Mouse (Mus musculus) heart, embryonic 13.5 days (tissue): ENCODE data around the gene Pgghg. TPM values are rescaled to one million over a fixed set of nuclear protein-coding genes. Genes with fewer than 3 reads are reported as not detected.
"Not testable (repeated sequence)": the region's sequence is repeated elsewhere in the genome, so short reads cannot be mapped to it uniquely, and the experiment has no call there.

Experiments
- ATAC-seq: fragments of 200-750 bp; cut with Nextera tagmentation; 2 replicates; pipeline ENCODE4 v1.8.0; 2017; ENCODE audit warnings: moderate TSS enrichment; ENCODE audit not compliant: insufficient number of reproducible peaks, low FRiP score, low TSS enrichment; ENCODE audit errors: extremely low read depth
- H3K27ac ChIP-seq: fragments of 300-500 bp; sonication (generic); replicated peaks from 2 replicates; pipeline ENCODE4 v1.5.1; 2015; ENCODE audit warnings: moderate library complexity, mild to moderate bottlenecking, inconsistent platforms
- H3K27me3 ChIP-seq: fragments of 300-500 bp; sonication (generic); replicated peaks from 2 replicates; pipeline ENCODE4 v1.6.1; 2015; ENCODE audit warnings: mild to moderate bottlenecking, inconsistent platforms
- H3K36me3 ChIP-seq: fragments of 300-500 bp; sonication (generic); 2 replicates; pipeline ENCODE4 v1.6.1; 2015; ENCODE audit warnings: mild to moderate bottlenecking, inconsistent platforms
- H3K4me1 ChIP-seq: fragments of 300-500 bp; sonication (generic); 2 replicates; pipeline ENCODE4 v1.6.1; 2015; ENCODE audit warnings: inconsistent platforms
- H3K4me2 ChIP-seq: fragments of 300-500 bp; sonication (generic); 2 replicates; pipeline ENCODE4 v1.6.1; 2015; ENCODE audit warnings: inconsistent platforms, mild to moderate bottlenecking, moderate library complexity
- H3K4me3 ChIP-seq: fragments of 300-500 bp; sonication (generic); 2 replicates; pipeline ENCODE4 v1.5.1; 2015; ENCODE audit warnings: moderate library complexity, mild to moderate bottlenecking, inconsistent platforms
- H3K9ac ChIP-seq: fragments of 300-500 bp; sonication (generic); 2 replicates; pipeline ENCODE4 v1.6.1; 2015; ENCODE audit warnings: inconsistent platforms, mild to moderate bottlenecking, moderate library complexity
- H3K9me3 ChIP-seq: fragments of 300-500 bp; sonication (generic); 2 replicates; pipeline ENCODE4 v1.6.1; 2016; ENCODE audit warnings: inconsistent platforms
- WGBS: fragments of 180-500 bp; shearing (Covaris S2); methylation state at CpG from one replicate; pipeline ENCODE4 v1.1.7; 2015; ENCODE audit warnings: mixed read lengths; 5-methylcytosine and 5-hydroxymethylcytosine counted together
- polyA plus RNA-seq: library from polyadenylated mRNA; unstranded; fragments of >200 nt; fragmentation: Nextera tagmentation; extraction: Ambion mirVana; gene quantifications from 2 replicates; pipeline ENCODE4 v1.2.1, GENCODE M21; 2015

Pgghg gene
- polyA plus RNA-seq, 1 experiment from 2014 or later, result 13.8 TPM

DNA sequence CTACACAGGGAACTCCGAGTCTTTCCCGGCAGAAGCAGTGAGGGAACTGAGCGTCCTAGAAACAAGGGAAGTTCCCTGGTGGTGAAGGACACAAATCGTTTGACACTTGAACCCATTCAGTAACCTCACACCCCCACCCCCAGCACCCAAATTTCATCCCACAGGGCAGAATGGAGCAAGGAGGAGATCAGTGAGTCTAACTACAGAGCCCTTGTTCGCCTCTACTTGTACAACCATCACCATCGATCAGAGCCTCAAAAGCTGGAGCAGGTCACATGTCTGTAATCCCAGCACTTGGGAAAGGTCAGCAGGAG is 15.3 kb downstream of the Pgghg start:
- WGBS, result 37% methylated on average over 6 of the region's 6 CpGs
- H3K4me3 ChIP-seq, result no peak overlapping the region
- peak overlapping the region; percentile 94 for H3K27ac ChIP-seq
- H3K4me2 ChIP-seq, result peak overlapping the region; percentile 75
- 0 out of 2 replicates have a peak, but pooled peaks cover 9% of the 10 kb centered on the region for H3K36me3 ChIP-seq
- no peaks in the 10 kb centered on the region for H3K9me3 ChIP-seq
- no peak for ATAC-seq
- H3K9ac ChIP-seq, result peak overlapping the region; percentile 66
- peaks cover 11% of the 10 kb centered on the region for H3K27me3 ChIP-seq
- H3K4me1 ChIP-seq, result peaks cover 39% of the 10 kb centered on the region

DNA sequence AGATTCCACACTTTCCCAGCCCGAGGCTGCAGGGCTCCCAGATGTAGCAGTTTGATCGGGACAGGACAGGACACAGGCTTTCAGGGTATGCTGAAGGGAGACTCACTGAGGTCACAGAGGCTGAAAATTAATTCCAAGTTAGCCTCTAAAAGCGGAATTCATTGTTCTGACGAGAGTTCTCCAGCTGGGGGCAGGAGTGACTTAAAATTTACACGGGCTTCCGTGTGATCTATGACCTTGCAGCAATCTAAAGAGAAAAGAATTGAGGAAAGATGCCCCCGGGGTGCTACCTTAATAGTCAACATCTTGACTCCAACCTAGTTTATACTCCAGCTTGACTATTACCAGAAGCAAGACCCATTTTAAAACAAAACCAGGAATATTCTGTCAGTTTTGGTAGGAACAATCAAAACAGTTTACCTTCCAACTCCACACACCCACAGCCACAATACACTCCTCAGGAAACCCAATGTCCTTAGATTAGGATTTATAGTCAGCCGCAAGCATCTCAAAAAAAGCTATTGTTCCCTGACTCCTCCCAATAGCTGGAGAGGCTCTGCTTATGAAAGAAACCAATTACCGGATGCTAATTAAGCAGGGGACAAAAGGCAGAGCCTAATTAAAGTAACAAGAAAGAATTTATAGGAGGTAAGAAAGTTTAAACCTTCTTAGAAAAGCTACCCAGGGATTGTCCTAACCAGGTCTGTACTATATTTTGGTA is 18.1 kb downstream of the Pgghg start:
- no peak for ATAC-seq
- Histone ChIP-seq H3K9ac (no peak overlapping the region), H3K4me1 (peaks cover 14% of the 10 kb centered on the region), H3K27ac (no peak overlapping the region), H3K9me3 (no peaks in the 10 kb centered on the region), H3K4me2 (no peak overlapping the region), H3K27me3 (peaks cover 11% of the 10 kb centered on the region), H3K4me3 (no peak overlapping the region), H3K36me3 (no peaks in the 10 kb centered on the region)
- WGBS, result 14% methylated on average over 9 of the region's 9 CpGs

DNA sequence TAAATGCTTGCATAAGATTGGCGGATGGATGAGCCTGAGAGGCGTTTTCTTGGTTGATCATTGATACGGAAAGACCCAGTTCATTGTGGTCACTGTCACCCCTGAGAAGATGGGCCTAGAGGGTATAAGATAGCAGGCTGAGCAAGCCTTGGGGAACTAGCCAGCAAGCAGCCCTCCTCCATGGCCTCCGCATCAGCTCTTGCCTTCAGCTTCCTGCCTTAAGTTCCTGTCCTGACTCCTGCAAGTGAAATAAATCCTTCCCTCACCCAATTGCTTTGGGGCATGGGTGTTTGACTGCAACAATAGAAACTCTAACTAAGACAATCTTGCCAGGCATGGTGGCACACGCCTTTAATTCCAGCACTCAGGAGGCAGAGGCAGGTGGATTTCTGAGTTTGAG is 18.8 kb downstream of the Pgghg start:
- no peak overlapping the region for H3K4me3 ChIP-seq
- peaks cover 8% of the 10 kb centered on the region for H3K4me1 ChIP-seq
- no peak overlapping the region for H3K4me2 ChIP-seq
- WGBS, result 76% methylated on average over 5 of the region's 5 CpGs
- peaks cover 17% of the 10 kb centered on the region for H3K27me3 ChIP-seq
- no peak overlapping the region for H3K27ac ChIP-seq
- H3K9me3 ChIP-seq, result no peaks in the 10 kb centered on the region
- H3K9ac ChIP-seq, result no peak overlapping the region
- no peak for ATAC-seq
- H3K36me3 ChIP-seq, result no peaks in the 10 kb centered on the region

DNA sequence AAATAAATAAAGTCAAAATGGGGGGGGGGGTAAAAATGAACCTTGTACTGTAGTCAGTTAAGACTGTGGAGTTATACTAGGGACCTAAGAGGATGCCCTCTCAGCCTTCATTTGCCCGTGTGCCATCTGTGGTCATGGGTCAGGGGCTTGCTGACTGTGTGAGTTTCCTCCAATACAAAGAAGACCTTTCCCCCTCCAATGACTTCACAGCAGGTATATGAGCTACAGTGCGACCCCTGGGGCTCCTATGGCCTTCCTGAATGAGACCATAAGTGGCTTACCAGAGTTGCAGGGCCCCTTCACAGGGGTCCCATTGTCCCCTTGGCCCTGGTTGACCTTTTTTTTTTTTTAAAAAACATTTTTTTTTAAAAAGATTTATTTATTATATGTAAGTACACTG is 20.2 kb downstream of the Pgghg start:
- WGBS, result 53% methylated on average over 2 of the region's 2 CpGs
- Histone ChIP-seq H3K36me3 (no peaks in the 10 kb centered on the region), H3K4me3 (no peak overlapping the region), H3K9me3 (no peaks in the 10 kb centered on the region), H3K9ac (no peak overlapping the region), H3K27me3 (peaks cover 20% of the 10 kb centered on the region), H3K27ac (no peak overlapping the region), H3K4me1 (peaks cover 2% of the 10 kb centered on the region), H3K4me2 (no peak overlapping the region)
- no peak for ATAC-seq

DNA sequence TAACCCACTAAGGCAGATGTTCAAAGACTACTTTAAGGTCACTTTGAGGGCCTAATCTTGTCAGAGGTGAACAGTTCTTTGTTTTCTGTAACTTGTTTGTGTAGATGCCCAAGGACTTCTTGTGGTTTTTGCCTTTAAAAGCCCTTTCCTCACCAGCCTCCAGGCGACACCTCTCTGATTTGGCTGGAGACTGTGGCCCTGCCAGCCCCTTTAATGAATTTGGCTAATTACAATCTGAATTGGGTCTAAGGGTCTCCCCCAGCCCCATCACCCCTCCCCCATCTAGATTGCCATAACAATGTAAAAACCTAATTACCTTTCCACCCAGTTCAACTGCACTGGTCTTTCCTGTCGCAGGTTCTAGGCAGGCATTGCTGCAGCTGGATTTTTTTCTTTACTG is 21.5 kb downstream of the Pgghg start:
- no peaks in the 10 kb centered on the region; the same call in 1 of the 2 replicates for H3K4me1 ChIP-seq
- no peak overlapping the region for H3K27ac ChIP-seq
- no peak for ATAC-seq
- H3K9me3 ChIP-seq, result no peaks in the 10 kb centered on the region
- no peaks in the 10 kb centered on the region for H3K36me3 ChIP-seq
- no peak overlapping the region for H3K4me3 ChIP-seq
- no peak overlapping the region for H3K9ac ChIP-seq
- no peak overlapping the region for H3K4me2 ChIP-seq
- H3K27me3 ChIP-seq, result peaks cover 32% of the 10 kb centered on the region
- 68% methylated on average over 2 of the region's 2 CpGs for WGBS

DNA sequence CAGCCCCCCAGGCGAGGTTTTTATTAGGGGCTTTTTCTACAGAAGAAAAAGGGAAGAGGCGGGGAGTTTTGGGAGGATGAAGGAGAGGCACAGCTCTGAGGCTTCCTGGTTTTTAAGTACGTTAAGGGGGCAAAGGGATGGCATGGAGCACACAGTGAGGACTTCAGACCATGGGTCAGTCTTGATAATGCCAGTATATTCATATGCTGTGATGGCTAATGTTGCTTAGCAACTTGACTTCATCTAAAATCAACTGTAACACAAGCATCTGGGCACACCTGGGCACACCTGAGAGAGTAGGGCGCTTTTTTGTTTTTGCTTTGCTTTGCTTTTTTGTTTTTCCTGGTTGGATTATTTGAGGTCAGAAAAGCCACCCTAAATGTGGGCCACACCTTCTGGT is 25.7 kb downstream of the Pgghg start, which contains the start of gene Ifitm1:
TSS of gene Ifitm1 (plus strand) at position 301 of the 400 bp plus-strand sequence.
- Histone ChIP-seq H3K27me3 (peaks cover 49% of the 10 kb centered on the region), H3K4me3 (no peak within 1 kb of the TSS)
- 72% methylated on average over 4 of the region's 4 CpGs for WGBS

DNA sequence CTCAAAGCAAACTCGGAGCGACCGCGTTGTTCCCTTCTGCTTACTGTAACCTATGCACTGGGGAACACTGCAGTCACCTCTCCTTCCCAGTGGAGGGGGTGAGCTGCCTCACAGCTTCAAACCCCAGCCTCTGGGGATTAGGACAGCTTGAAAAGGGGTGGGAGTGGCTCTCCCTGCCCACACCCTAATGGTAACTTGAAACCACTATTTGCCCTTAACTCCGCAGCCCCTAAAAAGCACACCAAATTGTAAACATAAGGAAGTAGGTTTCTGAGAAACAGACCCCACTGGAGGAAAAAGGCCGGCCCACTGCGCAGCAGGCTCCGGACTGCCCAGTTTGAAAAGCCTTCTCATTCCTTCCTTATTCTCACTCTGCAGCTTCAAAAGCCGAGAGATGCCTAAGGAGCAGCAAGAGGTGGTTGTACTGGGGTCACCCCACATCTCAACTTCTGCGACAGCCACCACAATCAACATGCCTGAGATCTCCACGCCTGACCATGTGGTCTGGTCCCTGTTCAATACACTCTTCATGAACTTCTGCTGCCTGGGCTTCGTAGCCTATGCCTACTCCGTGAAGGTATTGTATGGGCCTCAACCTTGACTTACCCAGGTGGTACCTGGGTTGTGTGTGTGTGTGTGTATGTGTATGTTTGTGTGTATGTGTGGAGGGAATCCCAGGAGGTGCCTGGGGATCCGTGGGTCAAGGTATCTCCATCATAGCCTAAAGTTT is 26.8 kb downstream of the Pgghg start:
- Histone ChIP-seq H3K4me2 (no peak overlapping the region), H3K27ac (no peak overlapping the region), H3K4me1 (peaks cover 13% of the 10 kb centered on the region), H3K9me3 (no peaks in the 10 kb centered on the region), H3K4me3 (no peak overlapping the region), H3K36me3 (no peaks in the 10 kb centered on the region), H3K27me3 (peaks cover 55% of the 10 kb centered on the region), H3K9ac (no peak overlapping the region)
- no peak; the same call in 1 of the 2 replicates for ATAC-seq
- 12% methylated on average over 14 of the region's 14 CpGs for WGBS

More for the DNA sequence above, 25.7 kb downstream of the Pgghg start, which contains the start of gene Ifitm1:
- H3K4me1 ChIP-seq, result peaks cover 13% of the 10 kb centered on the region
- no peaks in the 10 kb centered on the region for H3K9me3 ChIP-seq
- H3K9ac ChIP-seq, result no peak within 1 kb of the TSS
- H3K36me3 ChIP-seq, result no peaks in the 10 kb centered on the region
- no peak for ATAC-seq
- no peak within 1 kb of the TSS for H3K4me2 ChIP-seq
- no peak within 1 kb of the TSS for H3K27ac ChIP-seq

DNA sequence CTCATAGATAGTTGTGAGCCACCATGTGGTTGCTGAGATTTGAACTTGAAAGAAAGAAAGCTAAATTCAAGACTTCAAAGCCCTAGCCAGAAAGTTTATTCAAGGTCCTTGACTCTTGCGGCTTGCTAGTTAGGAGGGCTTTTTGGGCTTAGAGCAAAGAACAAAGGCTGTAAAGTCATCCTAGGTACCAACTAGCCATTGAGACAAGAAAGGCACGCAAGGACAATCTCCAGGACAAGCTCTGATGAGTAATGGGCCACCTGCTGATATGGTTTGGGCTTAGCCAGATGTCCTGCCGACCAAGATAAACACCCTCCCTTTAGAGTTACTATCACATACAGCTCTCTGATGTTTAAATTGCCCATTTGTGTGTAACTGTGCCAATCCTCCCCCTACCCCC is 27.5 kb downstream of the Pgghg start:
- not testable (repeated sequence) for ATAC-seq, H3K4me3 ChIP-seq, H3K9ac ChIP-seq, H3K27ac ChIP-seq, H3K9me3 ChIP-seq, H3K36me3 ChIP-seq, H3K4me2 ChIP-seq
- Histone ChIP-seq H3K27me3 (peaks cover 62% of the 10 kb centered on the region), H3K4me1 (peaks cover 13% of the 10 kb centered on the region)
- 7% methylated on average over 3 of the region's 3 CpGs for WGBS

DNA sequence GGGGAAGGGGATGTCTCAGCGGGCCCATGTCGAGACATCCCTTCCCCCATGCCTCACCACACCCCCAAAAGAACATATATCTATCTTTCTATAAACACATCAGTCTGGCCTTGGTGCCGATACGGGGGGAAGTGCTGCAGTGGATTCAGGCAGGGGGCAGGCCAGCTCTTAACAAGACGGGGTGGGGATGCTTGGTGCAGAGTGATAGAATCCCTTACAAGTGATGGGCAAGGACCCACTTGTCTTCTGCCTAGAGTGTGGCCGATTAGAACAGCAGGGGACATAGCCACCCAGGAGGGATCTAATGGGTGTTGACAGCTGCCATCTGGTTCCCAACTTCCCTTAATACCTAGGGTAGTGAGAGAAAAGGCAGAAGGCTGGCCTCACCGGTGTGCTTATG is 29.7 kb downstream of the Pgghg start:
- H3K4me3 ChIP-seq, result no peak overlapping the region
- peaks cover 19% of the 10 kb centered on the region for H3K4me1 ChIP-seq
- H3K9me3 ChIP-seq, result no peaks in the 10 kb centered on the region
- no peak for ATAC-seq
- H3K9ac ChIP-seq, result no peak overlapping the region
- H3K4me2 ChIP-seq, result no peak overlapping the region
- H3K27me3 ChIP-seq, result peaks cover 70% of the 10 kb centered on the region
- WGBS, result 12% methylated on average over 7 of the region's 7 CpGs
- H3K36me3 ChIP-seq, result no peaks in the 10 kb centered on the region
- H3K27ac ChIP-seq, result peak overlapping the region; percentile 75; the same call in 1 of the 2 replicates

DNA sequence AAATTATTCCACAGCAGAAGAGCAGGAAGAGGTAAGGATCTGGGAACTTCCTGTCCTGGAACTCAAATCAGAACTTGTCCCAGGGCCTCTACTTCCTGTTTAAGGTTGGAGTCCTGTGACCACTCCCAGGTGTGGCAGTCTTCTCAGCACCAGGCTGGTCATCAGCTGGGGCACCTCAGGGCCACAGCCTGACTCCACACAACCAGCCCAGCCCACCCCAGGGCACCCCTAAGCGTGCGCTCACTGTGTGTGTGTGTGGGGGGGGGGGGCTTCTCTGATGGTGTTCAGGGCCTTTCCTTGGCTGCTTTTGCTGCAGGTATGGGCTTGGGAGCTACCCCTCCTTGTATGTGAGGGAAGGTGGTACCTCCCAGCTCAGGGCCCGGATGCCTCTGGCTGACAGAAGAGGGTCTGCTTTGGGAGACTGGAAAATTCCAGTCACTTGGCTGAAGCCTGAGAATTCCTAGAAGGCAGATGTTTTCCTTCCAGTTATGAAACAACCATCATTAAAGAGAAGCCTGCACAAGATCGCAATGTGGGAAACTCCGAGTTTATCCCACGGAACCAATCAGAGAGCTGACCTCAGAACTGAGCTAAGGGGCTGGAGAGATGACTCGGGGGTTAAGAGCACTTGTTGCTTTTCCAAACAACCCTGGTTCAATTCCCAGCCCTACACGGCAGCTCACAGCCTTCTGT is 30.4 kb downstream of the Pgghg start:
- no peak overlapping the region for H3K4me3 ChIP-seq
- H3K27me3 ChIP-seq, result peaks cover 70% of the 10 kb centered on the region
- H3K36me3 ChIP-seq, result no peaks in the 10 kb centered on the region
- no peak for ATAC-seq
- WGBS, result 52% methylated on average over 8 of the region's 8 CpGs
- no peaks in the 10 kb centered on the region for H3K9me3 ChIP-seq
- H3K4me2 ChIP-seq, result no peak overlapping the region
- no peak overlapping the region for H3K9ac ChIP-seq
- peaks cover 19% of the 10 kb centered on the region for H3K4me1 ChIP-seq
- peak overlapping the region; percentile 75 for H3K27ac ChIP-seq

DNA sequence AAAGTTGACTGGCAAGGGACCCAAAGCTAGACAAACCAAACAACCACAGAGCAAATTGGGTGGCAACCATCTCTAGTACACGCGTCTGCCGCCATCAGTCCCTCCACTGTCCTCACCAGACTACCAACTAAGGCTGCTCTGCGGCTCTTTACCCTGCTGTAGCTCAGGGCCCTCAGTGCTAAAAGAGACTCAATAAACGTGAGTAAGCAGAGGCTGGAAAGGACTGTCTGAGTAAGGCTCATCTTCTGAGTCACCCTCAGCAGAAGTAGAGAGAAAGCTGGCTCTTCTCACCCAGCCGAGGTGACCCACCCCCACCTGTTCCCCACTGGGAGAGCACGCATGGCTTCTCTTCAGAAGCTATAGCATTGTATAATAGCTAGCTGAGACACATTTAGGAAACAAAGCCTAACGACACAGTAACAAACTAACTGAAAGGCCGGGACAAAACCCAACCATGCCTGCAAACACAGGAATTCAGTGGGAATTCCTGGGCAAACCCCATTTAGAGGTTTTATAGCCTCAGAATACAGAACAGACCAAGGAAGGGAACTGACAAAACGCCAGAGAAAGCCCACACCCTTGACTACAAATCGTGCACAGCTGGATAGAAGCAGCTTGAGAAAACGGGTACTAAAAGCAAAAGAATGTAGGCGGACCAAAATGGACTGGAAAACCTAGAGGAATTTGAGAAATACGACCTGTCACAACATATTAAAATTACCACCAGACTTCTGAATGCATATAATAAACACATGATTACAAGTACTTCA is 32.4 kb downstream of the Pgghg start:
- Histone ChIP-seq H3K27ac (no peak overlapping the region), H3K27me3 (peaks cover 51% of the 10 kb centered on the region), H3K4me3 (no peak overlapping the region), H3K4me1 (peaks cover 19% of the 10 kb centered on the region), H3K4me2 (no peak overlapping the region), H3K9ac (no peak overlapping the region), H3K36me3 (no peaks in the 10 kb centered on the region), H3K9me3 (no peaks in the 10 kb centered on the region)
- no peak for ATAC-seq
- 46% methylated on average over 14 of the region's 14 CpGs for whole genome bisulfite sequencing
